Mouse (Mus musculus) CH12.LX (cell line): Measurements from ENCODE around the gene Cuta. TPM values are rescaled to one million over a fixed set of nuclear protein-coding genes. Genes with fewer than 3 reads are reported as not detected.

Source experiments
- DNase-seq: peaks from one replicate; pipeline ENCODE4 v3.0.0-alpha.2; 2013; ENCODE audit errors: extremely low read depth
- H3K27ac ChIP-seq: 2 replicates; pipeline ENCODE4 v1.5.1; 2012; ENCODE audit warnings: low read depth, mild to moderate bottlenecking, control low read depth, moderate library complexity; ENCODE audit not compliant: insufficient read depth
- H3K27me3 ChIP-seq: replicated peaks from 2 replicates; pipeline ENCODE3; 2012; ENCODE audit warnings: inconsistent platforms
- H3K36me3 ChIP-seq, 2 experiments: replicated peaks in 1 of 2; 2 replicates each; pipeline versions ENCODE3 to v1.6.1; 2012; ENCODE audit warnings: inconsistent platforms in 1 of 2, low read length in 1 of 2, mild to moderate bottlenecking in 1 of 2, mixed read lengths in 1 of 2, moderate library complexity in 1 of 2; ENCODE audit not compliant: control insufficient read depth in 1 of 2, insufficient read depth in 1 of 2
- H3K4me1 ChIP-seq, 2 experiments: 2 replicates each; pipeline ENCODE4 v1.6.1; 2012; ENCODE audit warnings: inconsistent platforms in 1 of 2, moderate library complexity in 1 of 2; ENCODE audit not compliant: insufficient read depth in 2 of 2, control insufficient read depth in 1 of 2
- H3K4me2 ChIP-seq: 2 replicates; pipeline ENCODE4 v1.6.1; 2012; ENCODE audit warnings: low read depth, mild to moderate bottlenecking, control low read depth; ENCODE audit not compliant: poor library complexity, insufficient read depth, severe bottlenecking
- H3K4me3 ChIP-seq, 3 experiments: fragments of 150-350 bp in 1 of 3; sonication (generic) in 1 of 3; replicated peaks in 1 of 3; 2 replicates each; pipeline versions ENCODE3 to v1.5.1; 2011 to 2012; ENCODE audit warnings: low read depth in 2 of 3, low read length in 2 of 3, mild to moderate bottlenecking in 2 of 3, moderate library complexity in 2 of 3, control low read depth in 1 of 3, improper control_type of control experiment in 1 of 3, inconsistent platforms in 1 of 3, mixed read lengths in 1 of 3; ENCODE audit not compliant: poor library complexity in 1 of 3
- H3K79me2 ChIP-seq: replicated peaks from 2 replicates; pipeline ENCODE4 v1.6.1; 2012; ENCODE audit warnings: mild to moderate bottlenecking, moderate library complexity; ENCODE audit not compliant: control insufficient read depth, poor library complexity, insufficient read depth, severe bottlenecking; ENCODE audit errors: extremely low read depth
- H3K9ac ChIP-seq: 2 replicates; pipeline ENCODE4 v1.6.1; 2012; ENCODE audit warnings: low read depth, mild to moderate bottlenecking, control low read depth, moderate library complexity; ENCODE audit not compliant: insufficient read depth
- H3K9me3 ChIP-seq: replicated peaks from 2 replicates; pipeline ENCODE3; 2012; ENCODE audit warnings: low read length, inconsistent platforms, mixed read lengths
- BHLHE40 ChIP-seq: IDR thresholded peaks from 2 replicates; pipeline ENCODE4 v1.6.1; 2011; ENCODE audit warnings: mild to moderate bottlenecking, low read depth, low read length, improper control_type of control experiment
- CHD1 ChIP-seq: IDR thresholded peaks from 2 replicates; pipeline ENCODE4 v1.6.1; 2012; ENCODE audit warnings: low read depth, low read length, improper control_type of control experiment, inconsistent platforms
- CHD2 ChIP-seq: IDR thresholded peaks from 2 replicates; pipeline ENCODE4 v1.6.1; 2011; ENCODE audit warnings: low read length, improper control_type of control experiment
- EP300 ChIP-seq: IDR thresholded peaks from 2 replicates; pipeline ENCODE4 v1.6.1; 2011; ENCODE audit warnings: low read length, improper control_type of control experiment
- ETS1 ChIP-seq: conservative IDR thresholded peaks from 2 replicates; pipeline ENCODE4 v1.6.1; 2012; ENCODE audit warnings: low read depth, mild to moderate bottlenecking, inconsistent platforms, low read length, improper control_type of control experiment, moderate library complexity
- HCFC1 ChIP-seq: IDR thresholded peaks from 2 replicates; pipeline ENCODE4 v1.6.1; 2012; ENCODE audit warnings: low read depth, mild to moderate bottlenecking, inconsistent platforms, low read length, improper control_type of control experiment
- JUND ChIP-seq: conservative IDR thresholded peaks from 2 replicates; pipeline ENCODE4 v1.6.1; 2011; ENCODE audit warnings: low read depth, low read length, improper control_type of control experiment
- MAFK ChIP-seq: IDR thresholded peaks from 2 replicates; pipeline ENCODE4 v1.6.1; 2011; ENCODE audit warnings: low read length, improper control_type of control experiment; ENCODE audit not compliant: insufficient replicate concordance
- MAX ChIP-seq: IDR thresholded peaks from 2 replicates; pipeline ENCODE4 v1.6.1; 2011; ENCODE audit warnings: low read length, improper control_type of control experiment
- MEF2A ChIP-seq: IDR thresholded peaks from 2 replicates; pipeline ENCODE4 v1.6.1; 2014; ENCODE audit warnings: low read depth, mild to moderate bottlenecking, inconsistent platforms, low read length, improper control_type of control experiment, borderline replicate concordance
- MYC ChIP-seq: IDR thresholded peaks from 2 replicates; pipeline ENCODE4 v1.6.1; 2011; ENCODE audit warnings: low read depth, mild to moderate bottlenecking, improper control_type of control experiment, low read length
- POLR2A ChIP-seq: IDR thresholded peaks from 2 replicates; pipeline ENCODE4 v1.6.1; 2011; ENCODE audit warnings: low read depth, mild to moderate bottlenecking, improper control_type of control experiment, low read length
- POLR2AphosphoS2 ChIP-seq: IDR thresholded peaks from 2 replicates; pipeline ENCODE4 v1.6.1; 2011; ENCODE audit warnings: low read depth, low read length, improper control_type of control experiment
- SIN3A ChIP-seq: IDR thresholded peaks from 2 replicates; pipeline ENCODE4 v1.6.1; 2012; ENCODE audit warnings: low read length, improper control_type of control experiment, inconsistent platforms
- SMC3 ChIP-seq: IDR thresholded peaks from 2 replicates; pipeline ENCODE4 v1.6.1; 2011; ENCODE audit warnings: low read depth, low read length, improper control_type of control experiment
- UBTF ChIP-seq: IDR thresholded peaks from 2 replicates; pipeline ENCODE4 v1.6.1; 2012; ENCODE audit warnings: low read depth, mild to moderate bottlenecking, inconsistent platforms, low read length, improper control_type of control experiment, moderate library complexity
- USF1 ChIP-seq: IDR thresholded peaks from 2 replicates; pipeline ENCODE4 v1.6.1; 2014; ENCODE audit warnings: low read depth, mild to moderate bottlenecking, inconsistent platforms, low read length, improper control_type of control experiment
- ZC3H11A ChIP-seq: IDR thresholded peaks from 2 replicates; pipeline ENCODE4 v1.6.1; 2012; ENCODE audit warnings: low read depth, mild to moderate bottlenecking, inconsistent platforms, low read length, improper control_type of control experiment
- dilution Hi-C: fragments of 300-500 bp; cut with MboI; formaldehyde crosslinking; loops from 2 replicates; pipeline ENCODE4 v1.14.3; 2020; ENCODE audit warnings: low sequenced_read_pairs; ENCODE audit not compliant: extremely low pct_unique_long_range_greater_than_20kb, extremely low pct_ligation_motif_present
- in situ Hi-C: fragments of 300-500 bp; cut with MboI; formaldehyde crosslinking; loops from 3 replicates; pipeline ENCODE4 v1.14.3; 2019; ENCODE audit warnings: low sequenced_read_pairs, low pct_ligation_motif_present, low pct_unique_long_range_greater_than_20kb, mixed read lengths
- polyA plus RNA-seq: library from polyadenylated mRNA; unstranded; fragments of >175 nt; gene quantifications from 2 replicates; pipeline ENCODE4 v1.2.1, GENCODE M21; 2012; ENCODE audit warnings: low read depth; ENCODE audit not compliant: insufficient read length
- total RNA-seq, 2 experiments: library from RNA; depleted of rRNA; stranded (reverse); fragments of 300-350 nt in 1 of 2; fragments of >200 nt in 1 of 2; gene quantifications; 2 replicates each; pipeline ENCODE4 v1.2.3; 2012 to 2014

Cuta gene
- total and polyA plus RNA-seq, 3 experiments, result 30.5 to 121 (median 34.6) TPM

DNA sequence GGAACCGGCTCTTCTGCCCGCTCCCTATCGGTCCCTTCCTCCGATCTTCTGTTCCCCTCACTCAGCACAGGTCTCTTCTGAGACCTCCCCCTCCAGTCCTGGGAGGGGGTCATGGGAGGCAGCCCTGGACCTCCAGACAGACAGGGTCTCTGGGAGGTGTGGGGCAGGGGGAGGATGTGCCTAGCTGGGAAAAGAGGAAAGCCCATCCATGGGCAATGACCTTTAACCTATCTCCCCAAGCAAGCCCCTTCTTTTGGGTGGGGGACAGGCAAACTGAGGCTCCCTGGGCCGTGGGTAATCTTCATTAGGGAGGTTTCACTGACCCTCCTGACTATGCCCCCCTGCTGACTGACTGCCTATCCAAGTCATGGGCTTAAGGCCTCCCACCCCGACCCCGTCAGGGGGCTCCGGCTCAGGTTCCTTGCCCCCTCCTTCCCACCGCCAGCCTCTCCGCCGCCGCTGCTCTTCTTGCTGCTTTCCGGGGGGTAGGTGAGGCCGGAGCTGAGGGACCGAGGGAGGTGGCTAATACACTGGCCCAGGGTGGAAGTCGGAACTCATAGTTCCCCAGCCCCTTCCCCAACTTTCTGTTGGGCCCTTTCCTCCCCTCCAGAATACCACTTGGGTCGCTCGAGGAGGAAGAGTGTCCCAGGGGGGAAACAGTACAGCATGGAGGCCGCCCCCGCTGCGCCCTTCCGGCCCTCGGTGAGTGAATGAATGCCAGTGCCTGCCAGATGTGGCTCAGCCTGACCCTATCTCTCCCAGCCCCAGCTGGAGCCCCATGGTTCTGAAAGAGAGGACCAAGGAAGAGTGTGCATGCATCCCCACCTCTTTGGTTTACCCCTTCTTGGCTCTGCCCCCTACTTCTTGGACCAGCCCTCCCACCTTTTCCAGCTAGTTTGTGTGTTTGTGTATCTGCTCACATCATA, 12.8 kb upstream of the Cuta start:
- no peaks in the 10 kb centered on the region for H3K9me3 ChIP-seq
- no peak for TF ChIP-seq BHLHE40
- no peak for TF ChIP-seq CHD2
- TF ChIP-seq ZC3H11A, result no peak
- TF ChIP-seq MEF2A, result no peak
- TF ChIP-seq ETS1, result no peak
- TF ChIP-seq SIN3A, result no peak
- no peak for TF ChIP-seq POLR2A
- no peak for TF ChIP-seq SMC3
- TF ChIP-seq UBTF, result no peak
- TF ChIP-seq MYC, result no peak
- TF ChIP-seq POLR2AphosphoS2, result no peak
- TF ChIP-seq EP300, result no peak
- TF ChIP-seq MAFK, result no peak
- TF ChIP-seq USF1, result no peak
- TF ChIP-seq MAX, result no peak
- TF ChIP-seq, all 38 proteins: peak for 0
- Histone ChIP-seq H3K27me3 (peaks cover 60% of the 10 kb centered on the region), H3K4me1 (peaks cover 3 to 7% of the 10 kb centered on the region in 2 experiments; a peak in 3 of 4 replicates), H3K36me3 (peaks cover 0 to 4% of the 10 kb centered on the region in 2 experiments), H3K27ac (no peak overlapping the region), H3K4me2 (no peak overlapping the region), H3K9ac (no peak overlapping the region), H3K79me2 (no peaks in the 10 kb centered on the region), H3K4me3 (no peak overlapping the region)
- in situ Hi-C loops, result no loop called here
- dilution Hi-C loops, result no loop called here
- DNase-seq, result no peak

DNA sequence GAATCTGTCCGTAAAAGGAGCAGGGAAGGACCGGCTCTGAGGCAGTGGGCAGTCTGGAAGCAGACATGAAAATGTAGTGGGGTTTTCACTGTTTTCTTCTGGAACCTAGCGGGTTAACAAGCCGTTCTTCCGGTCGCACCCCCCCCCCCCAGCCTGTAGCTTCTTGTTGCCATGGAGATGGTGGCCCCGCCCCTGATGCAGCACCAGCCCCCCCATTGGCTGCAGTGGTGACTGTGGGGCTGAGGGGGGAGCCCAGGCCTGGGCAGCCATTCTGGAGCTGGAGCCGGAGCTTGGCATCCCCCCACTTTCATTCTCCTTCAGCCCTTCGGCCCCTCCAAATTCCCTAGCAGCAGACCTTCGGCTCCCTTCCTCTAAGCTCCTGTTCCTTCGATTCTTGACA, 12.0 kb upstream of the Cuta start:
- no peak for DNase-seq
- no peak overlapping the region for H3K9ac ChIP-seq
- H3K27ac ChIP-seq, result no peak overlapping the region
- in situ Hi-C loops (no loop called here), dilution Hi-C loops (no loop called here)
- H3K36me3 ChIP-seq, result peaks cover 0 to 2% of the 10 kb centered on the region in 2 experiments
- H3K79me2 ChIP-seq, result no peaks in the 10 kb centered on the region
- no peak overlapping the region for H3K4me2 ChIP-seq
- H3K27me3 ChIP-seq, result peaks cover 68% of the 10 kb centered on the region
- peaks cover 3 to 7% of the 10 kb centered on the region in 2 experiments; a peak in 3 of 4 replicates for H3K4me1 ChIP-seq
- TF ChIP-seq CHD1 (no peak), HCFC1 (no peak), POLR2A (no peak), JUND (no peak), BHLHE40 (no peak), POLR2AphosphoS2 (no peak)
- H3K9me3 ChIP-seq, result no peaks in the 10 kb centered on the region
- H3K4me3 ChIP-seq, result no peak overlapping the region
